Mouse (Mus musculus) neural tube, embryonic 13.5 days (tissue): ENCODE measurements at regions not wholly inside any gene's neighbourhood (a gene's known extent, or its start where the extent isn't known, plus 50 kb on each side); places are given as distances from the start of the nearest gene placed in this dataset.

Source experiments
- ATAC-seq: fragments of 200-750 bp; cut with Nextera tagmentation; 2 replicates; pipeline ENCODE4 v1.8.0; 2017; ENCODE audit warnings: low read depth, mild to moderate bottlenecking, moderate TSS enrichment, moderate library complexity
- H3K27ac ChIP-seq: fragments of 300-500 bp; sonication (generic); replicated peaks from 2 replicates; pipeline ENCODE4 v1.5.1; 2015; ENCODE audit warnings: moderate library complexity, mild to moderate bottlenecking, inconsistent platforms
- H3K27me3 ChIP-seq: fragments of 300-500 bp; sonication (generic); 2 replicates; pipeline ENCODE4 v1.6.1; 2015; ENCODE audit warnings: mild to moderate bottlenecking, inconsistent platforms
- H3K36me3 ChIP-seq: fragments of 300-500 bp; sonication (generic); 2 replicates; pipeline ENCODE4 v1.6.1; 2015; ENCODE audit warnings: mild to moderate bottlenecking, inconsistent platforms
- H3K4me1 ChIP-seq: fragments of 300-500 bp; sonication (generic); replicated peaks from 2 replicates; pipeline ENCODE4 v1.6.1; 2015; ENCODE audit warnings: inconsistent platforms
- H3K4me2 ChIP-seq: fragments of 300-500 bp; sonication (generic); 2 replicates; pipeline ENCODE4 v1.6.1; 2015; ENCODE audit warnings: inconsistent platforms, mild to moderate bottlenecking, moderate library complexity
- H3K4me3 ChIP-seq: fragments of 300-500 bp; sonication (generic); 2 replicates; pipeline ENCODE4 v1.5.1; 2015; ENCODE audit warnings: mild to moderate bottlenecking, inconsistent platforms
- H3K9ac ChIP-seq: fragments of 300-500 bp; sonication (generic); 2 replicates; pipeline ENCODE4 v1.6.1; 2015; ENCODE audit warnings: moderate library complexity, mild to moderate bottlenecking, inconsistent platforms
- H3K9me3 ChIP-seq: fragments of 300-500 bp; sonication (generic); 2 replicates; pipeline ENCODE4 v1.6.1; 2016; ENCODE audit warnings: inconsistent platforms
- WGBS: fragments of 180-500 bp; shearing (Covaris S2); methylation state at CpG from one replicate; pipeline ENCODE4 v1.1.7; 2015; 5-methylcytosine and 5-hydroxymethylcytosine counted together

GRCm38 (mm10) chr15:69165482-69165801 lies 2664.7 kb upstream of the Lrrc6 start:
- Histone ChIP-seq H3K9me3 (no peaks in the 10 kb centered on the region), H3K27me3 (no peaks in the 10 kb centered on the region), H3K9ac (no peak overlapping the region), H3K27ac (no peak overlapping the region), H3K36me3 (no peaks in the 10 kb centered on the region), H3K4me3 (no peak overlapping the region), H3K4me1 (no peaks in the 10 kb centered on the region; the same call in 1 of the 2 replicates), H3K4me2 (no peak overlapping the region)
- no peak for ATAC-seq
- WGBS: 82% methylated on average over 3 of the region's 3 CpGs

GRCm38 (mm10) chr15:69164581-69165481 lies 2664.1 kb upstream of the Lrrc6 start:
- Histone ChIP-seq H3K9me3 (no peaks in the 10 kb centered on the region), H3K4me3 (no peak overlapping the region), H3K36me3 (no peaks in the 10 kb centered on the region), H3K9ac (no peak overlapping the region), H3K27ac (no peak overlapping the region), H3K4me1 (no peaks in the 10 kb centered on the region; the same call in 1 of the 2 replicates), H3K4me2 (no peak overlapping the region), H3K27me3 (no peaks in the 10 kb centered on the region)
- 61% methylated on average over 7 of the region's 7 CpGs for WGBS
- ATAC-seq: peak; percentile 36; the same call in 1 of the 2 replicates

- no peaks in the 10 kb centered on the region for H3K9me3 ChIP-seq
- ATAC-seq: no peak
- H3K9ac ChIP-seq: no peak overlapping the region
- H3K4me3 ChIP-seq: no peak overlapping the region
- H3K27ac ChIP-seq: no peak overlapping the region
- H3K36me3 ChIP-seq: no peaks in the 10 kb centered on the region
- no peaks in the 10 kb centered on the region; the same call in 1 of the 2 replicates for H3K4me1 ChIP-seq
- no peak overlapping the region for H3K4me2 ChIP-seq
- WGBS: 81% methylated on average over 5 of the region's 5 CpGs
- H3K27me3 ChIP-seq: no peaks in the 10 kb centered on the region
Measured at GRCm38 (mm10) chr15:69161036-69161435, 2660.3 kb upstream of the Lrrc6 start.

DNA sequence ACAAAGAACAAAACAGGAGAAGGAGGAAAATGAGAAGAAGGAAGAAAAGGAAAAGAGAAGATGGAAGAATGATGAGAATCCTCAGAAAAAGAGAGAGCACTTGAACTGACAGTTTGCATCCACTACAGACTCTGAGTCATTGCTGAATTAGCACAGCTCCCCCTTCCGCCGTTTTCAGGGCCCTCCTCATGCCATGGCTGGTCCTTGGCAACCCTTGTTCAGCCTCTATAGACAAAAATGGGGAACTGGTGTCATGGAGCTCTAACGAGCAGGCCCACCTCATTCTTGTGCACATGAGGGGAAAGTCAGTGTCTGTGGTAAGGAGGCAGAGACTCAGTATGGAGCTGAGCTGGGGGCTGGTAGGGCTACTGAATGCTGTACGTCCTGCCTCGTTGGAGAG lies 2657.4 kb upstream of the Lrrc6 start:
- H3K4me1 ChIP-seq: no peaks in the 10 kb centered on the region
- no peaks in the 10 kb centered on the region for H3K27me3 ChIP-seq
- H3K4me3 ChIP-seq: no peak overlapping the region
- H3K9ac ChIP-seq: no peak overlapping the region
- H3K4me2 ChIP-seq: no peak overlapping the region
- H3K9me3 ChIP-seq: no peaks in the 10 kb centered on the region
- no peaks in the 10 kb centered on the region for H3K36me3 ChIP-seq
- ATAC-seq: no peak
- H3K27ac ChIP-seq: no peak overlapping the region
- 69% methylated on average over 5 of the region's 5 CpGs for WGBS
